Mouse (Mus musculus) activated CD4-positive, CD25-positive, alpha-beta regulatory T cell, adult 4 months (primary cell): Measurements from ENCODE around the gene Tomm70a. TPM values are rescaled to one million over a fixed set of nuclear protein-coding genes. Genes with fewer than 3 reads are reported as not detected.

Source experiments
- ATAC-seq: one replicate; pipeline ENCODE4 v1.8.0; 2017
- polyA plus RNA-seq, 2 experiments: library from polyadenylated mRNA; unstranded; fragments of 100-300 nt; shearing (Covaris generic); gene quantifications; one replicate each; pipeline ENCODE4 v1.2.1; 2017

The Tomm70a gene
- 10 to 100 TPM; 10.1 to 14.7 TPM for polyA plus RNA-seq

GRCm38 (mm10) chr16:57120913-57121815 is at the start of gene Tomm70a:
TSS of gene Tomm70a (plus strand) at chr16:57121703.
- peak; percentile 94 for ATAC-seq

- ATAC-seq = no peak
Measured at GRCm38 (mm10) chr16:57075986-57076385, 45.5 kb upstream of the Tomm70a start.

GRCm38 (mm10) chr16:57079577-57079976 is 41.9 kb upstream of the Tomm70a start:
- ATAC-seq = no peak

DNA sequence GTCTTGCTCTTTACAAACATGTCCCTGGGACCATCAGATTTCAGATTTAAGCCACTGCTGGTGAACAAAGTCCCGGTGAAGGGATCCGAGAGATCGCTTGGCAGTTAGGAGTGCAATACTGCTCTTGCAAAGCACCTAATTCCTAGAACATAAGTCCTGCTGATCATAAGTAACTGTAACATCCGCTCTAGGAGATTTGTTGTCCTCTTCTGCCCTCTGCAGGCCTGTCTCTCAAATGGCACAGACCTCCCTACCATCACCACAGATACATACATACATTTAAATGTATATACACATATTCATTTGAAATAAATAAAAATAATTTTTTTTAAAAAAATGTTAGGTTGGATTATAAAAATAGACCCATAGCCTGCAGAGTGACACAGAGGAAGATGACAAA is 29.0 kb upstream of the Tomm70a start:
- ATAC-seq = peak; percentile 85

DNA sequence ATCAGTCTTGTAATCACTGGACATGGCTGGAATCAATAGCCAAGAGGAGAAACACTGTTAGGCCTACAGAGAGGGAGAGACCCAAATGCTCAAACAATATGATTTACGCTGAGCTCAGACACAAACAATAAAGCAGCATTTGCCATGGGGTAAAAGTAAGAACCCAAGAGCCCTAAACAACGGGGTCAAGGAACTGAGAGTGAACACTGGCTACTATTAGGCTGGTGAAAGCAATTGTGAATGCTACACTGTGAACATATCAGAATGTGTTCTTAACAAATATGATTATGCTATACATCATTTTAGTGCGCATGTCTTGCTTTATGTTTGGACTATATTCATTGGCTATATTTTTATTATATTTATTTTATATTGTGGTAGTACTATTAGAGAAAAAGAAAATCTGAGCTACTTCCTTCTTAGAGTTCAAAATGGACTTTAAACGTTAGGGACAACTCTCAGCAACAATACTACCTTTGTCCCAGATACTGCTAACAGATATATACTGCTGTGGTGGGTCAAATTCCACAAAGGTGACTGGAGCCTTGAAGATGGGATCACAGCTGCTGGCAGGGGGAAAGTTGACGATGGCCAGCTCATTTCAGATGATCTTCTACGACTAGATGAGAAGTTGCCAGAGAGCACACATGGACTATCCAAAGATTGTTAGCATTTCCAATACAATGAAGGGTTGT is 28.4 kb upstream of the Tomm70a start:
- no peak for ATAC-seq

GRCm38 (mm10) chr16:57098468-57099144 is 22.9 kb upstream of the Tomm70a start:
- ATAC-seq = no peak

DNA sequence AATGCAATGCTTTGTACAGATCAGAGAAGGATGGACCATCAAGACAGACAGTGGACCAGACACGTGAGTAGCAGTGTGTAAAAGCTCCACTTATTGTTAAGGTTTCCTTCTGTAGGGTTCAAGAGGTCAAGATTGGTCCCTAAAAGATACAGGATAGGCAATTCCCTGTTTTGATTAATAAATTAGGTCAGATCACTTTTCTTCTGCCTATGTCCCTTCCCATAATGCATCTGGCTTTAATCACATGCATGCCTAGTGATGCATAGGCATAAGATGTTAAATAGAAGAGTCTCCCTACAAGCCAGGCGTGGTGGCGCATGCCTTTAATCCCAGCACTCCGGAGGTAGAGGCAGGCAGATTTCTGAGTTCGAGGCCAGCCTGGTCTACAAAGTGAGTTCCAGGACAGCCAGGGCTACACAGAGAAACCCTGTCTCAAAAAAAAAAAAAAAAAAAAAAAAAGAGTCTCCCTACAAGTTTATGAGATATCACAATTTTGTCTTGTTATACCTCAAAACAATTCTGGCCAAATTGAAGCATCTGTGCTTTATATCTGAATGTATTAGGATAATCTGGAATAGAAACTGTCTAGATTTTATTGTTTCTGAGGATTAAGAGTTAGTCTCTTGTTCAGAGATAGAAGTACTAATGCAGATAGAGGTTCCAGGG is 21.8 kb upstream of the Tomm70a start:
- ATAC-seq = no peak

GRCm38 (mm10) chr16:57101174-57101573 is 20.3 kb upstream of the Tomm70a start:
- ATAC-seq = no peak

- no peak for ATAC-seq
Measured at GRCm38 (mm10) chr16:57106185-57106960, 15.1 kb upstream of the Tomm70a start.

- ATAC-seq = no peak
Measured at GRCm38 (mm10) chr16:57116066-57116465, 5.4 kb upstream of the Tomm70a start.

DNA sequence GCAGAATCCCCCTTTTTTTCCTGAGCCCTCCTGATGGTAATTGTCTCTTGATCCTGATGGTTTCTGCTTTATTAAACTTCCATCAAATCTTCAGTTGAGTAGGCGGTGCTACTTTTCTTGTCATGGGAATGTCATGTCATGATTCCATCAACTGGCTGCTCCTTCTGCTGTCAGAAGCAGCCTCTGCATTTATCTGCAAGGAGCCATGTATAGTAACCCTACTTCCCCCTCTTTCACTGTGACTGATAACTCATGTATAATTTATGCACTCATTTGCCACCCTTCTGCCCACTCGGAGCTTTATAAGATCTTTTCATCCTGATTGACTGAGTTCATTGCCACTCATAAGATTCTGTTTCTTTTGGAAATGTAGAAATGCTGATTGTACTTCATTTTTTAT is 3.9 kb upstream of the Tomm70a start:
- no peak for ATAC-seq

- ATAC-seq = no peak
Measured at GRCm38 (mm10) chr16:57121816-57122415, 413 bp downstream of the Tomm70a start.

DNA sequence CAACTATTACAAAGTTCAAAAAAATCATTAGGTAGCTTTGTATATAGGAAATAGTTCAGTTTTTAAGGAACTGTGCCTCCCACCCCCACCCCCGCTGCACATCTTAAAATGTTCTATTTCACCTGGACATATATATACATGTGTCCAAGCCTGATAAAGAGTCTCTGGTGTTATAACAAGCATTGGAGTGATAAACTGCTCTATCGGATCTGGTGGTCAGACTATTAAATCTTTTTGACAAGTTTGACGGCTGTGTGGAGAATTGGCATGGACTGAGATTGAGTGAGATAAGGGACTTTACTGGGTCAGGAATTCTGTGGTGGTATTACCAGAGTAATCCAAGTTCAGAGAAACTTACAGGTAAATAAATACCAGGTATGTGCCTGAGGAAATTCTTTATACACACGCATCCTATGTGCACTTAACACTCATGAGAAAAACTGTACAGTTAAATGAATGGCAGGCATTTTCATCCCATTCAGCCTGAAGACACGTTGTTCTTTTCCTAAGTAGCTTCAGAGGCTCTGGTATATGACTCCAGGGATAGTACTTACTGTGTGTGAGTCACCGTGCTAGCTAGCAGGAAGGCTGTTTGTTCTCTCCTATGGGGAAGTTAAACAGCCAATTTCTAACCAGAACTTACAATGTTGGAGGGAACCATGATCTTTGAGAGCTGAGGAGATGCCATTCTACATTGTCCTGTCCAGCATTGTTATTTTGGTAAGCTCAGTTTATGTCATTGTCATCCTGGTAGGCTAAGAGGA is 1.4 kb downstream of the Tomm70a start:
- no peak for ATAC-seq

DNA sequence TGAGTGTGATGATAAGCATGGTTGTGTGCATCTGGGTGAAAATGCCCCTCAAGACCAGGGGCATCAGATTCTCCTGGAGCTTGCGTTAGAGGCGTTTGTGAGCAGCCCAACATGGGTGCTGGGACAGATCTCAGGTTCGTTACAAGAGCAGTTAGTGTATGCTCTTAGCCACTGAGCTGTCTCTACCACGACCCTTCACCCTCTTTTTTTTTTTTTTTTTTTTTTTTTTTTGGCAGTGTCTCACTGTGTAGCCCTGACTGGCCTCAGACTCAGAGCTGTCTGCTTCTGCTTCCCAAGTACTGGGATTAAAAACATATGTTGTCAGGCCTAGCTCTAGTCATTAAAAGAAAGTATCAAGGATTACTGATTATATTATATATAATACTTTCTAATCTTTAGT is 4.8 kb downstream of the Tomm70a start:
- no peak for ATAC-seq

- no peak for ATAC-seq
Measured at GRCm38 (mm10) chr16:57127825-57128224, 6.3 kb downstream of the Tomm70a start.

DNA sequence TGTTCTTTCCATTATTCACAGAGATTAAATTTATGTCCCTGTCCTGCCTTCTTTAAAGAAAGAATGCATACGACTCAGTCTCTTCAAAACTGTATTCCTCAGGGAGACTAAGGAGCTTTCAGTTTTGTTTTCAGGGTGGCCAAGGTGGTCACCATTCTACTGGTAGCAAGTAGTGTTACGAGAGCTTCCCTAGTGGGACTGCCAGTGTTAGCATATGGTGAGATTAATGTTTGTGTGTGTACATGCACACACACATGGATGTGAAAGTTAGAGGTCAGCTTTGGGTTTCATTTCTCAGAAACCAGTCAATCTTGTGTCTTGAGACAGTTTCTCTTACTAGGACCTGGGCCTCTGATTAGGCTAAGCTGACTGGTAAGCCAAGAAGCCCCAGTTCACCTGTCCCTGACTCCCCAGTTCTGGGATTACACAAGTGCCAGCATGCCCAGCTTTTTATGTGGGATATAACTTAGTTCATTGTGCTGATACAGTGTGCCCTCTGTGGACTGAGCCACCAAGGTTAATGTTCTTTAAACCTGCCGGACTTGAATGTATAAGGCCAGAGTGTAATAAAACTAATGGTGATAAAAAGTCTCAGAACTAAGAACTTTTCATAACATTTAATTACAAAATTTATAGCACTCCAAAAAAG is 9.4 kb downstream of the Tomm70a start:
- ATAC-seq = no peak

DNA sequence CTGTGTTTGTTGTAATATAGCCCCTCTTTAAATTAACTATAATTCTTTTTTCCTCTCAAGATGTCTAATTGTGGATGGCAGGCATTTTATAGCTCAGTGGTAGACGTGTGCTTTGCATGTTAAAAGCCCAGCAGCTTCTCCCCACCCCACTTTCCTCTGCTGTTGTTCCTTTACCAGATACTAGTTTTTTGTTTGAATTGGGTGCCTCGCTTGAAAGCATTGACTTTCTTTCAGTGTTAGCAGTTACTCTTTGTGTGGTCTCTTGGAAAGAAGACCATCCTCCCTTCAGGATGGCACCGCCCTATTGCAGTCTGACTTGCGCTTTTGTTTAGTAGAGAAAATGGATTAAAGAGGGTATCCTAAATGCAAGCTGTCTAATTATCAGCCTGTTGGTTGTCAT is 10.0 kb downstream of the Tomm70a start:
- no peak for ATAC-seq

- no peak for ATAC-seq
Measured at GRCm38 (mm10) chr16:57132326-57132725, 10.8 kb downstream of the Tomm70a start.

GRCm38 (mm10) chr16:57133611-57134010 is 12.1 kb downstream of the Tomm70a start:
- ATAC-seq = no peak

DNA sequence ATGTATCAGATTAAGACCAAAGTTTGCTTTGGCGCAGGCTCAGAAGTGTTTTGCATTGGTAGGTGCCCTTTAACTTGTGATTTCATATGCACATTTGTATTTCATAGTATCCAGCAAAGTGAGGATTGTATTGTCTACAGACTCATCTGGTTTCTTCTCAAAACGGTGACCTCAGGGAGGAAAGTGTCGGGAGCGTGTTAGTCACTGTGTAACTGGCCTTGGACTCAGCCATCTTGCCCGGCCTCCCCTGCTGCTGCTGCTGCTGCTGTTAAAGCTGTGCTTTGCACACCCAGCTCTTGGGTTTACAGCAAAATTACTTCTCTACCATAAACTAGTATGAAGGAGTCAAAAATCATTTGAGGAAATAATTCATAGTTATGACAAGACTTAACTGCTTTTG is 23.2 kb downstream of the Tomm70a start:
- ATAC-seq = no peak
